Mouse (Mus musculus) embryonic facial prominence, embryonic 11.5 days (tissue): ENCODE results near the gene Phf24. TPM values are rescaled to one million over a fixed set of nuclear protein-coding genes. Genes with fewer than 3 reads are reported as not detected.

Experiments used
- ATAC-seq: fragments of 200-750 bp; cut with Nextera tagmentation; replicated peaks from 2 replicates; pipeline ENCODE4 v1.8.0; 2017; ENCODE audit warnings: low read depth; ENCODE audit not compliant: insufficient number of reproducible peaks, low FRiP score, low TSS enrichment
- DNase-seq: peaks from one replicate; pipeline ENCODE4 v3.0.0-alpha.2; 2015; ENCODE audit warnings: low spot score
- H3K27ac ChIP-seq: fragments of 300-500 bp; sonication (generic); replicated peaks from 2 replicates; pipeline ENCODE4 v1.5.1; 2014; ENCODE audit warnings: mild to moderate bottlenecking, low read depth, low read length, control low read depth
- H3K27me3 ChIP-seq: fragments of 300-500 bp; sonication (generic); 2 replicates; pipeline ENCODE4 v1.6.1; 2014; ENCODE audit warnings: mild to moderate bottlenecking, low read length, moderate library complexity, mixed read lengths; ENCODE audit not compliant: control insufficient read depth, insufficient read depth
- H3K36me3 ChIP-seq: fragments of 300-500 bp; sonication (generic); replicated peaks from 2 replicates; pipeline ENCODE4 v1.6.1; 2014; ENCODE audit warnings: low read depth, mild to moderate bottlenecking, low read length, moderate library complexity, mixed read lengths; ENCODE audit not compliant: control insufficient read depth, insufficient read depth
- H3K4me1 ChIP-seq: fragments of 300-500 bp; sonication (generic); 2 replicates; pipeline ENCODE4 v1.6.1; 2014; ENCODE audit warnings: low read length, mixed read lengths; ENCODE audit not compliant: control insufficient read depth, insufficient read depth
- H3K4me2 ChIP-seq: fragments of 300-500 bp; sonication (generic); 2 replicates; pipeline ENCODE4 v1.6.1; 2014; ENCODE audit warnings: low read depth, mild to moderate bottlenecking, control low read depth, low read length, moderate library complexity
- H3K4me3 ChIP-seq: fragments of 300-500 bp; sonication (generic); 2 replicates; pipeline ENCODE4 v1.5.1; 2014; ENCODE audit warnings: low read depth, low read length, control low read depth
- H3K9ac ChIP-seq: fragments of 300-500 bp; sonication (generic); replicated peaks from 2 replicates; pipeline ENCODE4 v1.6.1; 2014; ENCODE audit warnings: mild to moderate bottlenecking, control low read depth, low read length
- H3K9me3 ChIP-seq: fragments of 300-500 bp; sonication (generic); replicated peaks from 2 replicates; pipeline ENCODE4 v1.6.1; 2016; ENCODE audit warnings: mild to moderate bottlenecking, low read length, inconsistent platforms, mixed read lengths; ENCODE audit not compliant: control insufficient read depth
- WGBS: fragments of 180-500 bp; shearing (Covaris S2); extraction: QIAGEN DNeasy Blood & Tissue Kit; methylation state at CpG from one replicate; pipeline ENCODE4 v1.1.7; 2014; 5-methylcytosine and 5-hydroxymethylcytosine counted together
- polyA plus RNA-seq: library from polyadenylated mRNA; unstranded; fragments of >200 nt; fragmentation: Nextera tagmentation; extraction: Ambion mirVana; gene quantifications from 2 replicates; pipeline ENCODE4 v1.2.1, GENCODE M21; 2014

The Phf24 gene
- polyA plus RNA-seq, 1 experiment from 2014 or later = 0.80 TPM

DNA sequence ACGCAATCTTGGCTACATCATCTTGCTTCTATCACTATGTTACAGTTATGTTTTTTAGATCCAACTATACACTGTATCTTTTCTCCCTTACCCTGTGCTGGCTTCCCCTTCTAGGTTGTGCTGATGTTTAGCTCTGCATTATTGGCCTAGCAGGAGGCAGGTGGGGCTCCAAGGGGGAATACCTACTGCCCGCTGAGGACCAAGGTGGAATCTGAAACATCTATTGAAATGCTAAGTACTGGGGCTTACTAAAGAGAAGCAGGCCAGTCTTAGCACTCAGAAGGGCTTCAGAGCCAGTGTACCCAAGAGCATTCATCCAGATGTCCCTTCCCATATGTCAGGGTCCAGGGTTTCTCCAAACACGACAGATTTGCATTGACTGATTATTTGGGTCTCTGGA, 17.5 kb upstream of the Phf24 start:
- H3K36me3 ChIP-seq = no peaks in the 10 kb centered on the region
- H3K9me3 ChIP-seq = no peaks in the 10 kb centered on the region
- no peak overlapping the region for H3K27ac ChIP-seq
- WGBS = 35% methylated on average over 3 of the region's 3 CpGs
- ATAC-seq = no peak
- H3K4me3 ChIP-seq = no peak overlapping the region
- no peak for DNase-seq
- no peaks in the 10 kb centered on the region for H3K27me3 ChIP-seq
- H3K4me1 ChIP-seq = no peaks in the 10 kb centered on the region
- H3K4me2 ChIP-seq = no peak overlapping the region
- no peak overlapping the region for H3K9ac ChIP-seq

DNA sequence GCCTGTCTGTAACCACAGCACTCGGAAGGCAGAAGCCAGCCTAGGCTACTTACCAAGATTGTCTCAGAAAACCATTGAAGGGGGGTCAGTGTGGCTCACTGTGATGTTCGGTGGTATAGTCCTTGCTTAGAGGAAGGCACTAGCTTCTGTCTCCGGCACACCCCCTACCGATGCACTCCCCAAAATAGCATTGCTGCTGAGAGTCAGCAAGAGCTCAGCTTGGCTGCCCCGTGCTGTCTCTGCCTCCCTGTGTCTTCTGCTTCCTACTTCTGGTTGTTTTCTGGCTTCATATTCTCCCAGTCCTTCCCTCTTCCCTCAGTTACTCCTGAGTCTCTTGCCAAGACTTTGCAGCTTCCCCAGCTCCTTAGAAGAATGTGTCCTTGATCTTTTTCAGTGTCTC, 15.6 kb upstream of the Phf24 start:
- Histone ChIP-seq H3K4me3 (no peak overlapping the region), H3K4me1 (no peaks in the 10 kb centered on the region), H3K9ac (no peak overlapping the region), H3K36me3 (no peaks in the 10 kb centered on the region), H3K4me2 (no peak overlapping the region), H3K27me3 (no peaks in the 10 kb centered on the region), H3K27ac (no peak overlapping the region), H3K9me3 (no peaks in the 10 kb centered on the region)
- no peak for ATAC-seq
- no peak for DNase-seq
- 65% methylated on average over 5 of the region's 5 CpGs for whole genome bisulfite sequencing

DNA sequence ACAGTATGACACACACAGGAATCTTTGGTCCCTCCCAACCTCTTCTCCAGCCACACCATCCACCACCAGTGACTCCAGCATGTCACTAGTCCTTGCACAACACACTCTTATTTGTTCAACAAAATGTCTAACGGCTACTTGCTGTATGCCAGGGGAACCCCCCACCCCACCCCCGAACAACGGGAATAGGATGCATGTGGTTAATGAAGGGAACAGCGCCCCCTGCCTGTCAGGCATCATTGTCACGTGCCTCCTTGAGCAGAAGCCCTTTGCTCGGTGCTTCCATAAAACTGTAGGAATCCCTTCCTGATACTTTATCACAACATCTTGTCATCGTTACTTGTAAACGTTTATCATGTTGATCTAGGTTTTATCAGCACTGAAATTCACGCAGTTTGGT, 14.3 kb upstream of the Phf24 start:
- Histone ChIP-seq H3K9ac (no peak overlapping the region), H3K4me3 (no peak overlapping the region), H3K27me3 (no peaks in the 10 kb centered on the region), H3K27ac (no peak overlapping the region), H3K36me3 (no peaks in the 10 kb centered on the region), H3K4me2 (no peak overlapping the region), H3K9me3 (no peaks in the 10 kb centered on the region), H3K4me1 (no peaks in the 10 kb centered on the region)
- peak; percentile 30 for DNase-seq
- 62% methylated on average over 9 of the region's 9 CpGs for WGBS
- no peak for ATAC-seq

DNA sequence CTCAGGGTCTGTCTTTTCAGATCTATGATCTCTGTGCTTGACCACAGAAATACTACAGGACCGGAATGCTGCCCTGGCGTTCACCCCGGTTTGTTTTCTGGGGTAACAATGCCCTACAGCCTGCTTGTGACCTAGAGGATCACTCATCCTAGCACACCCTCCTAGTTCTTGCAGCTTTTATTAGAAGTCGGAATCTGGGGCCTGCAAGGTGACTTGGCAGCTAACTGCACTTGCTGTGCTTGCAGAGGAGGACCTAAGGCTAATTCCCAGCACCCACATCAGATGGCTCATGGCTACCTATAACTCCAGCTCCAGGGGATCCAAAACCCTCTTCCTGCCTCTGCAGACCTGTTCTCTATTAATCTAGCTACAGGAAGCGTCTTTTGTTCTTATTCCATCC, 13.7 kb upstream of the Phf24 start:
- Histone ChIP-seq H3K27me3 (no peaks in the 10 kb centered on the region), H3K27ac (no peak overlapping the region), H3K9me3 (no peaks in the 10 kb centered on the region), H3K36me3 (no peaks in the 10 kb centered on the region), H3K4me2 (no peak overlapping the region), H3K9ac (no peak overlapping the region), H3K4me1 (no peaks in the 10 kb centered on the region), H3K4me3 (no peak overlapping the region)
- 86% methylated on average over 5 of the region's 5 CpGs for WGBS
- no peak for DNase-seq
- ATAC-seq = no peak

DNA sequence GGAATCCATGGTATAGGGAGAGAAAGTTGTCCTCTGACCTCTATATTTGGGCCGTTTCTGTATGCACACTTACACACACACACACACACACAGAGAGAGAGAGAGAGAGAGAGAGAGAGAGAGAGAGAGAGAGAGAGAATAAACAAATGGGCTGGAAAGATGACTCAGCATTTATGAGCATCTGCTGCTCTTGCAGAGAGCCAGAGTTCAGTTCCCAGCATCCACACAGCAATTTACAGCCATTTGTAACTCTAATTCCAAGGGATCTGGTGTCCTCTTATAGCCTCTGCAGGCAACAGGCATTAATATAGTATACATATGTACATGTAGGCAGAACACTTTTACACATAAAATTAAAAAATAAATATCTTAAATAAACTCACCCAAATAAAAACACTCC, 12.5 kb upstream of the Phf24 start:
- H3K4me2 ChIP-seq = no peak overlapping the region
- H3K36me3 ChIP-seq = no peaks in the 10 kb centered on the region
- 82% methylated on average over 1 of the region's 1 CpGs for WGBS

GRCm38 (mm10) chr4:42904523-42904922, 11.9 kb upstream of the Phf24 start:
- Histone ChIP-seq H3K4me3 (no peak overlapping the region), H3K27me3 (no peaks in the 10 kb centered on the region), H3K27ac (no peak overlapping the region), H3K36me3 (no peaks in the 10 kb centered on the region), H3K4me1 (no peaks in the 10 kb centered on the region), H3K9me3 (no peaks in the 10 kb centered on the region), H3K4me2 (no peak overlapping the region), H3K9ac (no peak overlapping the region)
- ATAC-seq (no peak), DNase-seq (no peak)
- WGBS = 90% methylated on average over 3 of the region's 3 CpGs

More for the DNA sequence above, 12.5 kb upstream of the Phf24 start:
- ATAC-seq (no peak), DNase-seq (no peak)
- no peaks in the 10 kb centered on the region for H3K27me3 ChIP-seq
- H3K9ac ChIP-seq = no peak overlapping the region
- no peaks in the 10 kb centered on the region for H3K9me3 ChIP-seq
- H3K4me3 ChIP-seq = no peak overlapping the region
- no peak overlapping the region for H3K27ac ChIP-seq
- H3K4me1 ChIP-seq = no peaks in the 10 kb centered on the region

GRCm38 (mm10) chr4:42904966-42905365, 11.5 kb upstream of the Phf24 start:
- Histone ChIP-seq H3K9ac (no peak overlapping the region), H3K27ac (no peak overlapping the region), H3K27me3 (no peaks in the 10 kb centered on the region), H3K4me1 (no peaks in the 10 kb centered on the region), H3K9me3 (no peaks in the 10 kb centered on the region), H3K36me3 (no peaks in the 10 kb centered on the region), H3K4me2 (no peak overlapping the region), H3K4me3 (no peak overlapping the region)
- 79% methylated on average over 6 of the region's 6 CpGs for WGBS
- DNase-seq (no peak), ATAC-seq (no peak)

DNA sequence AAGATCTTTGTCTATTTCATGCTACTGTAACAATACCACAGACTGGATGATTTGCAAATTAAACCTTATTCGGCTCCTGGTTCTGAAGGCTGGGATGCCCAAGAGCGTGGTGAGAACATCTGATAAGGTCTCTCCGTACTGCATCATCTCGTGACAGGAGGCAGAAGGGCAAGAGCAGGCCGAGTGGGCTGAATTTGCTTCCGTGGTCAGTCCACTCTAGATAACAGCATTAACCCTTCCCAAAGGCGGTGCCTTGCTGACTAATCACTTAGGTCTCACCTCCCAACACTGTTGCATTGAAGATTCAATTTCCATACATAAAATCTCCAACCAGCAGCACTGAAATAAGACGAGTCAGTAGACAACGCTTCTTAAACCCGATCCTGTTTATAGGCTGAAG, 3.1 kb upstream of the Phf24 start:
- WGBS = 56% methylated on average over 10 of the region's 10 CpGs
- no peaks in the 10 kb centered on the region for H3K9me3 ChIP-seq
- no peaks in the 10 kb centered on the region for H3K36me3 ChIP-seq
- no peak overlapping the region for H3K9ac ChIP-seq
- H3K27ac ChIP-seq = no peak overlapping the region
- ATAC-seq = no peak
- no peak overlapping the region for H3K4me3 ChIP-seq
- H3K4me1 ChIP-seq = peaks cover 2% of the 10 kb centered on the region; the same call in 1 of the 2 replicates
- no peak for DNase-seq
- H3K4me2 ChIP-seq = no peak overlapping the region
- H3K27me3 ChIP-seq = peaks cover 20% of the 10 kb centered on the region
